Mouse (Mus musculus) embryonic fibroblast, embryonic 13.5 days (primary cell): ENCODE measurements around the gene Btrc.

Experiments
- CTCF ChIP-seq: IDR thresholded peaks from 2 replicates; pipeline ENCODE4 v1.5.1; 2011; ENCODE audit warnings: mild to moderate bottlenecking, control low read depth, low read length, moderate library complexity, borderline replicate concordance; ENCODE audit not compliant: insufficient read depth
- POLR2A ChIP-seq: IDR thresholded peaks from 2 replicates; pipeline ENCODE4 v1.6.1; 2011; ENCODE audit warnings: low read depth, mild to moderate bottlenecking, control low read depth, low read length, moderate library complexity

DNA sequence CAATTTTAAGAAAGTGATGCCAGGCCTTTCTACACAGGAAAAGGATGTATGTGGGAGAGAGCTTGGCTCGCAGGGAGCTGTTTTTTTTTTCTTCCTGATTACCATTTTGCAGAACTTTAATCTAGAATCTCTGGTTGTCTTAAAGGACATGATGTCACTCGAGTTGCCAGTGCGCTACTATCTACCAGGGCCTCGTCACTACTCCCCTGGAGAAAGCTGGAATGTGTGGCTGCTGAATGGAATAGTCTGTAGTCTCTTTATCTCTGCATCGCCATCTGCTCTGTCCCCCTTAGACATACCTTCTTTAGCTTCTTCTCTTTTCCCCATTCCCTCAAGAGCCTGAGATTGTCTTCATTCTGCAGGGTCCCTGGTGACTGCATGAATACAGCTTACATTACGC, 7.9 kb upstream of the Btrc start:
- no peak for TF ChIP-seq CTCF
- no peak for TF ChIP-seq POLR2A
